Mouse (Mus musculus): ENCODE data around the gene Ccer2.

GRCm38 (mm10) chr7:28771867-28772266, 15.9 kb downstream of the Ccer2 start:
- TF ChIP-seq MAFK (IDR thresholded peaks at IDR 0.05; ENCODE audit: insufficient read depth, low read depth, low read length) (no peak), CHD2 (IDR thresholded peaks at IDR 0.05; ENCODE audit: low read depth, low read length) (no peak), ZNF384 (IDR thresholded peaks at IDR 0.05; ENCODE audit: low read depth, low read length) (no peak), ZC3H11A (IDR thresholded peaks at IDR 0.05; ENCODE audit: borderline replicate concordance, low read depth, low read length) (no peak)
